Mouse (Mus musculus): Measurements from ENCODE around the gene Dcp1a.

- TF ChIP-seq POLR2A (IDR thresholded peaks at IDR 0.05; ENCODE audit: control insufficient read depth, low read depth, low read length) (no peak), CTCF (IDR thresholded peaks at IDR 0.05; ENCODE audit: control insufficient read depth, insufficient read depth, insufficient replicate concordance, low read depth, low read length) (no peak)
Observed at GRCm38 (mm10) chr14:30519323-30519722, 40.0 kb downstream of the Dcp1a start.
